8 mouse cellular contexts compared by ENCODE assay signal in genomic region chr11:61761584-61762407, GRCm38 (mm10). TPM values are rescaled to one million over a fixed set of nuclear protein-coding genes. Genes with fewer than 3 reads are reported as not detected.
DNase-seq lines count a peak whose midpoint lies in the region; ATAC-seq lines count a peak whose summit lies in the region.

TSS of gene Prpsap2 (minus strand) at chr11:61762088.

- no peaks in the 10 kb centered on the region for H3K9me3 ChIP-seq in lung, embryonic 16.5 days (ENCODE audit: control insufficient read depth, low read length)

- ATAC-seq in hematopoietic stem cell, adult 5-6 weeks (replicated peaks in 1 of 2; ENCODE audit: insufficient read depth in 1 of 2, low FRiP score in 2 of 2, low TSS enrichment in 1 of 2, low read depth in 1 of 2, poor library complexity in 2 of 2, severe bottlenecking in 2 of 2): peak; percentile 97 to 98
- peak; percentile 97 for ATAC-seq in lung, embryonic 16.5 days (ENCODE audit: low read depth)

- H3K36me3 ChIP-seq in lung, embryonic 16.5 days (ENCODE audit: control insufficient read depth, insufficient read depth, low read length): peaks cover 3% of the 10 kb centered on the region; the same call in 1 of the 2 replicates

- H3K9ac ChIP-seq in lung, embryonic 16.5 days (ENCODE audit: low read length): peak within 1 kb of the TSS; percentile 85

- H3K4me2 ChIP-seq in lung, embryonic 16.5 days (ENCODE audit: low read depth, low read length): peak within 1 kb of the TSS; percentile 63

- no peaks in the 10 kb centered on the region for H3K27me3 ChIP-seq in lung, embryonic 16.5 days (ENCODE audit: control insufficient read depth, insufficient read depth, low read depth, low read length)

- peaks cover 5% of the 10 kb centered on the region for H3K4me1 ChIP-seq in lung, embryonic 16.5 days (replicated peaks; ENCODE audit: control insufficient read depth, insufficient read depth, low read length)

- peak within 1 kb of the TSS; percentile 92 for H3K27ac ChIP-seq in lung, embryonic 16.5 days (ENCODE audit: low read length)

- DNase-seq in MEL-GATA-1-ER (ENCODE audit: extremely low read depth, low read depth): peak; percentile 76
- peak; percentile 100 for DNase-seq in cerebellum, adult 8-10 months
- DNase-seq in forelimb bud, embryonic 11.5 days (ENCODE audit: low read depth, low spot score): peak; percentile 96
- peak; percentile 96 for DNase-seq in layer of hippocampus, adult 9-10 months (ENCODE audit: low spot score)
- DNase-seq in ovary, postnatal 10 days (ENCODE audit: low spot score): peak; percentile 95
- peak; percentile 99 to 100 for DNase-seq in thymus, postnatal 10 days (ENCODE audit: low spot score in 2 of 2)

- under 1% methylated on average over 49 of the region's 51 CpGs for WGBS in lung, embryonic 16.5 days

- peak within 1 kb of the TSS; percentile 72 for H3K4me3 ChIP-seq in lung, embryonic 16.5 days (ENCODE audit: low read length)

RNA-seq across cellular contexts. Expression of gene Prpsap2, which starts in this region (rescaled TPM):
- 47.2 and 59.6 TPM in 2 replicates for total RNA-seq in hematopoietic stem cell, adult 5-6 weeks (2017)
- 31.3 and 31.4 TPM in 2 replicates for polyA plus RNA-seq in lung, embryonic 16.5 days (2015; fragmentation: Nextera tagmentation; extraction: Ambion mirVana)

Comparison
In these comparisons a context has a peak if more than half of its experiments do, and no peak if none do; other contexts are left out.
1. Peak in every context shown above with its lines: DNase-seq, ATAC-seq, H3K4me3 ChIP-seq and H3K27ac ChIP-seq.